Mouse (Mus musculus) ES-E14 (cell line): Measurements from ENCODE around the gene Ryr1. TPM values are rescaled to one million over a fixed set of nuclear protein-coding genes. Genes with fewer than 3 reads are reported as not detected.

ENCODE experiments used
- DNase-seq: peaks from one replicate; pipeline ENCODE4 v3.0.0-alpha.2; 2013; ENCODE audit warnings: low read depth, low spot score
- H3K27ac ChIP-seq: 2 replicates; pipeline ENCODE4 v1.5.1; 2012; ENCODE audit warnings: low read depth, mild to moderate bottlenecking, low read length, moderate library complexity, mixed read lengths; ENCODE audit not compliant: poor library complexity, insufficient read depth, severe bottlenecking
- H3K36me3 ChIP-seq: 2 replicates; pipeline ENCODE4 v1.6.1; 2012; ENCODE audit warnings: mild to moderate bottlenecking, low read length, moderate library complexity, mixed read lengths; ENCODE audit not compliant: control insufficient read depth, poor library complexity, insufficient read depth, severe bottlenecking
- H3K4me1 ChIP-seq, 2 experiments: fragments of 150-350 bp in 1 of 2; sonication (generic) in 1 of 2; 2 replicates each; pipeline ENCODE4 v1.6.1; 2012; ENCODE audit warnings: low read length in 2 of 2, mild to moderate bottlenecking in 1 of 2, mixed read lengths in 1 of 2; ENCODE audit not compliant: control insufficient read depth in 2 of 2, insufficient read depth in 2 of 2, poor library complexity in 1 of 2
- H3K4me3 ChIP-seq, 2 experiments: fragments of 150-350 bp in 1 of 2; sonication (generic) in 1 of 2; 2 replicates each; pipeline ENCODE4 v1.5.1; 2012; ENCODE audit warnings: low read length in 2 of 2, low read depth in 1 of 2, mild to moderate bottlenecking in 1 of 2, mixed read lengths in 1 of 2; ENCODE audit not compliant: insufficient read depth in 1 of 2, poor library complexity in 1 of 2, severe bottlenecking in 1 of 2
- H3K9ac ChIP-seq: 2 replicates; pipeline ENCODE4 v1.6.1; 2012; ENCODE audit warnings: low read depth, mild to moderate bottlenecking, low read length, mixed read lengths; ENCODE audit not compliant: poor library complexity, insufficient read depth, severe bottlenecking
- H3K9me3 ChIP-seq: fragments of 150-350 bp; sonication (generic); 2 replicates; pipeline ENCODE4 v1.6.1; 2012; ENCODE audit warnings: low read depth, mild to moderate bottlenecking, low read length; ENCODE audit not compliant: control insufficient read depth, insufficient read depth
- CHD2 ChIP-seq: IDR thresholded peaks from 2 replicates; pipeline ENCODE4 v1.6.1; 2014; ENCODE audit warnings: mild to moderate bottlenecking, low read depth, low read length, inconsistent platforms
- HCFC1 ChIP-seq: IDR thresholded peaks from 2 replicates; pipeline ENCODE4 v1.6.1; 2012; ENCODE audit warnings: low read length, inconsistent platforms, borderline replicate concordance; ENCODE audit not compliant: insufficient read depth
- MAFK ChIP-seq: IDR thresholded peaks from 2 replicates; pipeline ENCODE4 v1.6.1; 2014; ENCODE audit warnings: mild to moderate bottlenecking, low read depth, low read length, inconsistent platforms; ENCODE audit not compliant: insufficient read depth
- ZC3H11A ChIP-seq: IDR thresholded peaks from 2 replicates; pipeline ENCODE4 v1.6.1; 2012; ENCODE audit warnings: low read depth, mild to moderate bottlenecking, inconsistent platforms, low read length, borderline replicate concordance
- ZNF384 ChIP-seq: IDR thresholded peaks from 2 replicates; pipeline ENCODE4 v1.6.1; 2012; ENCODE audit warnings: low read depth, low read length, inconsistent platforms
- in situ Hi-C, 2 experiments: fragments of 600-800 bp; cut with MboI; formaldehyde crosslinking; loops; one replicate each; pipeline ENCODE4 v1.15.1; 2025; ENCODE audit warnings: low sequenced_read_pairs in 2 of 2, inconsistent platforms in 1 of 2; ENCODE audit not compliant: unreplicated experiment in 2 of 2
- total RNA-seq: library from RNA; depleted of rRNA; stranded (reverse); fragments of 300-350 nt; gene quantifications from 2 replicates; pipeline ENCODE4 v1.2.3, GENCODE M21; 2012

Gene Ryr1
- total RNA-seq, 1 experiment, result 5.1 TPM

DNA sequence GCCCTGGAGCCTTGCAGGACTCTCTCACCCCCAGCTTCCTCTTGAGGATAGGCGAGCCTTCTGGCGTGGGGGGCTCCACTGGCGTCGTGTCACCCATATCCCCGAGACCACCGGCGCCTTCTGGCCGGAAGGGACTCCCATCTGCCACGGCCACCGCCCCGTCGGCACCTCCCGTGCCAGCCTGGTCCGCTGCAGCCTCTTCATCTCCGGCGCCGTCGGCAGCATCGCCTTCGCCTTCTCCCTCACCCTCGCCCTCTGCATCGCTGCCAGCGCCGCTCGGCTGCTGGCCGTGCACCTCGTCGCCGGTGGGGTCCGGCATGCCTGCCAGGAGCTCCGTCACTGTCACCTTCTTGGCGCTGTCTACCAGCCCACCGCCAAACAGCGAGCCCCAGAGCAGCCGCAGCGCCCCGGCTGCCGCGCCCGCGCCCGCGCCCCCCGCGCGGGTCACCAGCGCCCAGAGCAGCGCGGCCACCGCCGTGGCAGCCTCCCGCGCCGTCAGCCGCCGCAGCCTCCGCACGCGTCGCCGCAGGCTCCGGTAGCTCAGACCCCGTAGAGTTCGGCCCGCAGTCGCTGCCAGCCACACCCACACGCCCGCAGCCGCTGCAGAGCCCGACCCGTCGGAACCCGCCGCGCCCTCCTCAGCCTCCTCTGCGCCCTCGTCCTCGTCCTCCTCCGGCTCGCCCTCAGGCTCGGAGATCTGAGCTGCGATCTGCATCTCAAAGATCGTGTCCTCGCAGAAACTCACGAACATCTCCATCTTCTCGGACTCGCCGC lies 105.3 kb downstream of the Ryr1 start:
- Histone ChIP-seq H3K36me3 (no peaks in the 10 kb centered on the region; the same call in 1 of the 2 replicates), H3K27ac (no peak overlapping the region), H3K4me3 (peak overlapping the region; percentile 43 to 67; a peak in 3 of 4 replicates), H3K9me3 (no peaks in the 10 kb centered on the region), H3K4me1 (peaks cover 1 to 23% of the 10 kb centered on the region in 2 experiments; a peak in 2 of 4 replicates), H3K9ac (peak overlapping the region; percentile 61)
- TF ChIP-seq ZC3H11A, result no peak
- TF ChIP-seq HCFC1, result no peak
- no peak for TF ChIP-seq CHD2
- no peak for TF ChIP-seq MAFK
- TF ChIP-seq ZNF384, result no peak
- DNase-seq, result no peak
- in situ Hi-C loops, result no loop called here

DNA sequence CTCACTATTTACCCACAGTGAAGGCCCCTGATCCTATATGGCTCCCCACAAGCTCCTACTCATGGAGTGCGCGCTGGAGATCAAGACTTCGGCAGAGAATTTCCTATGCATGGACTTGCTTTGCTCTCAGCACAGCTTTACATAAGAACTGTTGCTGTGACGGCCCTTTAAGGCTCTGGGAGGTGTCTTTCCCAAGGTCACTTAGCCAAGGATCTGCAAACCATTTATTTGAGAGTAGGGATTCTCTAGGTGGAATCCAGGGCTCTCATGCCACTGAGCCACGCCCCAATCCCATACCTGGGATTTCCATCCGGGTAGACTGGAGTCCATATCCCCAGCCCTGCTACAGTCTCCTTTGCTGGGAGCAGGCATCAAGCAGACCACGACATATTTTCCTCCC lies 107.8 kb downstream of the Ryr1 start:
- no peaks in the 10 kb centered on the region for H3K9me3 ChIP-seq
- no peak overlapping the region for H3K27ac ChIP-seq
- no peak for DNase-seq
- in situ Hi-C loops, result no loop called here
- peaks cover 1 to 13% of the 10 kb centered on the region in 2 experiments; a peak in 1 of 4 replicates for H3K4me1 ChIP-seq
- no peaks in the 10 kb centered on the region for H3K36me3 ChIP-seq
- TF ChIP-seq ZNF384 (no peak), CHD2 (no peak), HCFC1 (no peak), ZC3H11A (no peak), MAFK (no peak)
- H3K9ac ChIP-seq, result no peak overlapping the region
- H3K4me3 ChIP-seq, result no peak overlapping the region

DNA sequence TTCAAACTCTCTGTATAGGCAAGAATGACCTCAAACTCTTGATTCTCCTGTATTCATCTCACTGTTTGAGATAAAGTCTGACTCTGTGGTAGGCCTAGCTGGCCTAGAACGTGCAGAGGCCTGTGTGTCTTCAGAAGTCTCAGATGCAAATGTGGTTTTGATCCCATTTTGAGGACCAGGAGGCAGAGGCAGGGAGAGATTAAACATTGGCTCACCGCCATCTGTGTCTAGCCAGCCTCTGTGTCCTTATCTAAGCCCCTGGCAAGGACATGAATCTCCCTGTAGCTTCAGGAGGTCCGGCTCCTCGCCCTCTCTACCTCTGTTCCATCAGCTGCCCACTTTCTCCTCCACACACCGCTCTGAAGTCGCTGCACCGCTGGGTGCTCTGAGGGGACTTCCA lies 108.5 kb downstream of the Ryr1 start:
- no peak overlapping the region for H3K27ac ChIP-seq
- H3K9me3 ChIP-seq, result no peaks in the 10 kb centered on the region
- no peak overlapping the region for H3K4me3 ChIP-seq
- no peaks in the 10 kb centered on the region for H3K36me3 ChIP-seq
- H3K9ac ChIP-seq, result no peak overlapping the region
- in situ Hi-C loops, result no loop called here
- H3K4me1 ChIP-seq, result peaks cover 1 to 13% of the 10 kb centered on the region in 2 experiments; a peak in 1 of 4 replicates
- DNase-seq, result no peak
- TF ChIP-seq MAFK (no peak), CHD2 (no peak), ZC3H11A (no peak), HCFC1 (no peak), ZNF384 (no peak)

DNA sequence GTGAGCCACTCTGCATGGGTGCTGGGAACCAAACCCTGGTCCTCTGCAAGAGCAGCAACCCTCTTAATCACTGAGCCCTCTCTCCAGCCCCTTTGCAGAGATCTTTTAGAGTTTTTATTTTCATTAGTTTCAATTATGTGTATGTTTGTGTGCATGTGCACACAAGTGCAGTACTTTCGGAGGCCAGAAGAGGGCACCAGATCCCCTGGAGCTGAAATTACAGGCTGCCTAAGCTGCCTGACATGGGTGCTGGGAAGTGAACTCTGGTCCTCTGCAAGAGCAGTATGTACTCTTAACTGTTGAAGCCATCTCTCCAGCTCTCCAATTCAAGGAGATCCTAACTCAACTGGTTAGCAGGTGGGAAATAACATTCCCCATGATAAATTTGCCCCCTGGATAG lies 110.0 kb downstream of the Ryr1 start:
- Histone ChIP-seq H3K27ac (no peak overlapping the region), H3K36me3 (no peaks in the 10 kb centered on the region), H3K9me3 (no peaks in the 10 kb centered on the region), H3K9ac (no peak overlapping the region), H3K4me3 (no peak overlapping the region), H3K4me1 (peaks cover 1 to 13% of the 10 kb centered on the region in 2 experiments; a peak in 1 of 4 replicates)
- no peak for DNase-seq
- TF ChIP-seq ZC3H11A (no peak), HCFC1 (no peak), MAFK (no peak), CHD2 (no peak), ZNF384 (no peak)
- in situ Hi-C loops, result no loop called here

DNA sequence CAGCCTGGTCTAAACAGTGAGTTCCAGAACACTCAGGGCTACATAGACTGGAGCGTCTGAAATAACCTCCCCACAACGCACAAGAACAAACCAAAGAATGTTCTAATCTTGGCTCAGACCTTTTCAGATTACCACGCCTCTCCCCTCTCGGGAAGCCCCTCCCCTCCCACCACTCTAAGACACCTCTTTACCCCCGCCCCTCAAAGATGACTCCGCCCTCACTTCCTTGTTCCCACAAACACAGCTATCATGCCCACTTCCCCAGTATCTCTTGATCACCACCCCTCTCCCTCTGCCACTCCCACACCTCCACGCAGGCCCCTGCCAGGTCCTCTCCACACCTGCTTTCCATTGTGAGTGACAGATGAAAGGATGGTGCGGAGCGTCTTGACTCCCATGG lies 116.3 kb downstream of the Ryr1 start:
- DNase-seq, result no peak
- in situ Hi-C loops, result no loop called here
- Histone ChIP-seq H3K36me3 (no peaks in the 10 kb centered on the region), H3K4me3 (no peak overlapping the region), H3K9ac (no peak overlapping the region), H3K27ac (no peak overlapping the region), H3K4me1 (peaks cover 0 to 1% of the 10 kb centered on the region in 2 experiments; a peak in 1 of 4 replicates), H3K9me3 (no peaks in the 10 kb centered on the region)
- TF ChIP-seq CHD2, result no peak
- no peak for TF ChIP-seq ZC3H11A
- TF ChIP-seq ZNF384, result no peak
- no peak for TF ChIP-seq HCFC1
- no peak for TF ChIP-seq MAFK
